Mouse (Mus musculus): ENCODE results near the gene Prn. TPM values are rescaled to one million over a fixed set of nuclear protein-coding genes. Genes with fewer than 3 reads are reported as not detected.

Prn gene
- polyA plus RNA-seq, 1 experiment from 2014 or later, result not detected

DNA sequence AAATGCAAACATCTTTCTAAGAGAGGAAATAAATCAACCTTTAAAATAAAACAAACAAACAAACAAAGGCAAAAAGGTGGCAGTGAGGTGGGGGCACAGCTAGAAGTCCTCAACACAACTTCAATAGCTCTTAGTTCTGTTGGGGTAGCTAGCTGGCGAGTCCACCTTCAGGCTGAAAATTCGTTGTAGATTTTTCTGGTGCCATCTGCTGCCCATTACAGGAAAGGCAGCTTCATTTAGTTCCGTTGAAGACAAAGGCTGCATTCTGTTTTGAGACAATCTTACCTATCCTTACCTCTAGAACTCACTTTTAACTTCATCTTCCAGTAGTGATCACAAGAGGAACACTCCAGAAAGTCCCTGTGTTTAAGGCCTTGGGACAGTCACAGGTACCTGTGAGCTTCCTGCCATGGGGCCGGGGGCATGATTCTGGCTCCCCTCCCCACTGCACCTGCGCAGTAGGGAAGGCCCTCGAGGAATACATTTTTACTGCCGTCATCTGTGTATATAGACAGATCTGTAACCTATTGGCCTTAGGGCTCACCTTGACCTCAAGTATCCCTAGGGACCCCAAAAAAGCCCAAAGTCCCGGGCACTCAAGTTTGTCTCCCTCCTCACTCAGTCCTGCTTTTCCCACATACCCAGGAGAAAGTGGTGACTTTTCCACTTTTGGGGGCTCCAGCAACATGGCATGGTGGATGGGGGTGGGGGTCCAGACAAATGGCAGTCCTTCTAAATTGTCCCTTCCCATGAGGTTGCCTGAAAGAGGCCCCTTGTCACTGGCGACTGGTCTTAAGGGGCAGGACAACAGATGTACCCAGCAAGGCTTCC, 40.2 kb downstream of the Prn start:
- Histone ChIP-seq H3K9me3 (ENCODE audit: low read length) (no peaks in the 10 kb centered on the region), H3K36me3 (ENCODE audit: insufficient read depth, low read length) (no peaks in the 10 kb centered on the region), H3K4me1 (ENCODE audit: insufficient read depth, low read depth, low read length) (peaks cover 9% of the 10 kb centered on the region; the same call in 1 of the 2 replicates), H3K4me3 (ENCODE audit: low read depth, low read length) (no peak overlapping the region), H3K27me3 (replicated peaks; ENCODE audit: insufficient read depth, low read length) (no peaks in the 10 kb centered on the region; the same call in 1 of the 2 replicates), H3K27ac (ENCODE audit: low read length) (no peak overlapping the region), H3K9ac (replicated peaks; ENCODE audit: low read depth) (no peak overlapping the region), H3K4me2 (replicated peaks; ENCODE audit: low read depth, low read length) (no peak overlapping the region)
- DNase-seq (ENCODE audit: low spot score) (peak; percentile 74), ATAC-seq (no peak)
- TF ChIP-seq CTCF (IDR thresholded peaks at IDR 0.05) (peak; percentile 81), EP300 (IDR thresholded peaks at IDR 0.05) (no peak)
- WGBS, result 46% methylated on average over 9 of the region's 9 CpGs

DNA sequence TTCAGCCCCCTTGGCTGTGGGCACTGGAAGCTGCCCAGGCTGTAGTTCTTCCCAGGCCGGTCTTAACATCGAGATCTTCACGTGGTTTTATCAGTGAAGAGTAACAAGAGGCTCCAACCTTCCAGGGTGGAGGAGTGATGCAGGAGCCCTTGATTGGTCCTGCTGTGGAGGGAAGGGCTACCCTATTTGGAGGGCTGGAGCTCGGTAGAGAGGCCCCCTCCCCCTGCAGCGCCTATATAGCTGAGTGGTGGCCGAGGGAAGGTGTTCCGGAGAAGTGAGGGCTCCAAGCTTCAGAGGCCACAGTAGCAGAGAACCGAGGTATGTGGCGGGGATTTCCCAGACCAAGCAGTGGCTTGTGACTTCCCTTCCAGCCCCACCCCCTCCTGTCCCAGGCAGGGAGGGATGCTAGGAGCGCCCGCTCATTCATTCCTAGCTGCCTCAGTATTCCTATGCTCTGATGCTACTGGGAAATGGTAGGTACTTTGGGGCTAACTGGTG, 40.9 kb downstream of the Prn start, which contains the start of gene Prnd:
TSS of gene Prnd (plus strand) at position 264 of the 498 bp plus-strand sequence.
- no peaks in the 10 kb centered on the region for H3K36me3 ChIP-seq (ENCODE audit: insufficient read depth, low read length)
- H3K27me3 ChIP-seq (replicated peaks; ENCODE audit: insufficient read depth, low read length), result no peaks in the 10 kb centered on the region; the same call in 1 of the 2 replicates
- no peak within 1 kb of the TSS for H3K9ac ChIP-seq (replicated peaks; ENCODE audit: low read depth)
- DNase-seq (ENCODE audit: low spot score) (peak; percentile 46), ATAC-seq (peak; percentile 37; the same call in 1 of the 2 replicates)
- 10% methylated on average over 11 of the region's 11 CpGs for WGBS
- H3K4me2 ChIP-seq (replicated peaks; ENCODE audit: low read depth, low read length), result no peak within 1 kb of the TSS
- H3K4me1 ChIP-seq (ENCODE audit: insufficient read depth, low read depth, low read length), result peaks cover 11% of the 10 kb centered on the region; the same call in 1 of the 2 replicates
- no peak for TF ChIP-seq EP300 (IDR thresholded peaks at IDR 0.05)
- TF ChIP-seq CTCF (IDR thresholded peaks at IDR 0.05), result no peak
- H3K27ac ChIP-seq (ENCODE audit: low read length), result no peak within 1 kb of the TSS
- no peaks in the 10 kb centered on the region for H3K9me3 ChIP-seq (ENCODE audit: low read length)
- no peak within 1 kb of the TSS for H3K4me3 ChIP-seq (ENCODE audit: low read depth, low read length)

DNA sequence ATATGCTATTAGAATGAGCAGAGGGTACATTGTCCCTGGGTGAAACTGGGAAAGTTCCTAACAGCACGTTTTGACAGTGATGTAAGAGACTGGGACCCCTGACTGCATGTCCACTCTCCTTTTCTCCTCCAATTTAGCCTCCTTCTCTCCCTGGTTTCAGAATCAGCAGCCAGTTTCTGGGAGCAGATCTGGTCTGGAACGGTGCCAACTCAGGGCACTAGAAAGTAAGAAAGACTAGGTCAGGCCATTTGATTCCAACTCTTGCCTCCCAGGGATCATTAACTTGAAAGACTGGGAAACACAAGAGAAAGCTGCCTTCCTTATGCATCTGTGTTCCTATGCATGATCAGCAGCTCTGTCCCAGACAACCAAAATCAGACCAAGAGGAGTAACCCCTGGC, 42.7 kb downstream of the Prn start:
- ATAC-seq, result no peak
- no peak for DNase-seq (ENCODE audit: low spot score)
- H3K4me3 ChIP-seq (ENCODE audit: low read depth, low read length), result no peak overlapping the region

DNA sequence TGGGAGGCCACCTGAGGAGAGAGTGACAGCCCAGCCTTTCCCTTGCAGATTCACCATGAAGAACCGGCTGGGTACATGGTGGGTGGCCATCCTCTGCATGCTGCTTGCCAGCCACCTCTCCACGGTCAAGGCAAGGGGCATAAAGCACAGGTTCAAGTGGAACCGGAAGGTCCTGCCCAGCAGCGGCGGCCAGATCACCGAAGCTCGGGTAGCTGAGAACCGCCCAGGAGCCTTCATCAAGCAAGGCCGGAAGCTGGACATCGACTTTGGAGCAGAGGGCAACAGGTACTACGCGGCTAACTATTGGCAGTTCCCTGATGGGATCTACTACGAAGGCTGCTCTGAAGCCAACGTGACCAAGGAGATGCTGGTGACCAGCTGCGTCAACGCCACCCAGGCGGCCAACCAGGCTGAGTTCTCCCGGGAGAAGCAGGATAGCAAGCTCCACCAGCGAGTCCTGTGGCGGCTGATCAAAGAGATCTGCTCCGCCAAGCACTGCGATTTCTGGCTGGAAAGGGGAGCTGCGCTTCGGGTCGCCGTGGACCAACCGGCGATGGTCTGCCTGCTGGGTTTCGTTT, 43.3 kb downstream of the Prn start:
- Histone ChIP-seq H3K4me2 (replicated peaks; ENCODE audit: low read depth, low read length) (peak overlapping the region; percentile 47), H3K9me3 (ENCODE audit: low read length) (no peaks in the 10 kb centered on the region), H3K27me3 (replicated peaks; ENCODE audit: insufficient read depth, low read length) (no peaks in the 10 kb centered on the region; the same call in 1 of the 2 replicates), H3K36me3 (ENCODE audit: insufficient read depth, low read length) (no peaks in the 10 kb centered on the region), H3K4me1 (ENCODE audit: insufficient read depth, low read depth, low read length) (peaks cover 11% of the 10 kb centered on the region; the same call in 1 of the 2 replicates), H3K9ac (replicated peaks; ENCODE audit: low read depth) (no peak overlapping the region), H3K4me3 (ENCODE audit: low read depth, low read length) (peak overlapping the region; percentile 8; the same call in 1 of the 2 replicates), H3K27ac (ENCODE audit: low read length) (no peak overlapping the region)
- DNase-seq (ENCODE audit: low spot score) (no peak), ATAC-seq (no peak)
- 15% methylated on average over 29 of the region's 29 CpGs for WGBS
- TF ChIP-seq CTCF (IDR thresholded peaks at IDR 0.05), result no peak
- no peak for TF ChIP-seq EP300 (IDR thresholded peaks at IDR 0.05)

More for the DNA sequence above, 42.7 kb downstream of the Prn start:
- Histone ChIP-seq H3K36me3 (ENCODE audit: insufficient read depth, low read length) (no peaks in the 10 kb centered on the region), H3K9ac (replicated peaks; ENCODE audit: low read depth) (no peak overlapping the region), H3K9me3 (ENCODE audit: low read length) (no peaks in the 10 kb centered on the region), H3K4me1 (ENCODE audit: insufficient read depth, low read depth, low read length) (peaks cover 11% of the 10 kb centered on the region; the same call in 1 of the 2 replicates), H3K27me3 (replicated peaks; ENCODE audit: insufficient read depth, low read length) (no peaks in the 10 kb centered on the region; the same call in 1 of the 2 replicates), H3K27ac (ENCODE audit: low read length) (no peak overlapping the region), H3K4me2 (replicated peaks; ENCODE audit: low read depth, low read length) (no peak overlapping the region)
- TF ChIP-seq EP300 (IDR thresholded peaks at IDR 0.05), result no peak
- TF ChIP-seq CTCF (IDR thresholded peaks at IDR 0.05), result no peak
- 44% methylated on average over 2 of the region's 2 CpGs for WGBS

DNA sequence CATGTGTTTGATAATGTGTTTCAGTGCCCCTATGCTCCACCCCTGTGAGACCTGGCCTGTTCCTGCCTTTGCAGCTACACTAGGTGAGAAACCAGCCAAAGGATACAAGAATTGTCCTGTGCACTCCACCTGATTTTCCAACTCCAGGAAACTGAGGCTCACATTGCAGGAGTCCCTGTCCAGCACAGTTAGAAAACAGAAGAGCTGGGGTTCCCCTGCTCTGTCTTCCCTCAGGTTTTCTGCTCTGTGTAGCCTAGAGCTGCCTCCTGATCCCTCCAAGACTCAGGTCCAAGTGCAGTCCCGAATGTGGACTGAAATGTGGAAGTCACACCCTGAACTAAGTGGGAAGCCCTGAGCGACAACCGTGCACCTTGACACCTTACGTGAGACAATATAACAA, 44.0 kb downstream of the Prn start:
- ATAC-seq (no peak), DNase-seq (ENCODE audit: low spot score) (no peak)
- WGBS, result 78% methylated on average over 4 of the region's 4 CpGs
- TF ChIP-seq CTCF (IDR thresholded peaks at IDR 0.05) (no peak), EP300 (IDR thresholded peaks at IDR 0.05) (no peak)
- Histone ChIP-seq H3K36me3 (ENCODE audit: insufficient read depth, low read length) (no peaks in the 10 kb centered on the region), H3K9me3 (ENCODE audit: low read length) (no peaks in the 10 kb centered on the region), H3K27me3 (replicated peaks; ENCODE audit: insufficient read depth, low read length) (no peaks in the 10 kb centered on the region; the same call in 1 of the 2 replicates), H3K9ac (replicated peaks; ENCODE audit: low read depth) (no peak overlapping the region), H3K27ac (ENCODE audit: low read length) (no peak overlapping the region), H3K4me1 (ENCODE audit: insufficient read depth, low read depth, low read length) (peaks cover 11% of the 10 kb centered on the region; the same call in 1 of the 2 replicates), H3K4me2 (replicated peaks; ENCODE audit: low read depth, low read length) (peak overlapping the region; percentile 47; the same call in 1 of the 2 replicates), H3K4me3 (ENCODE audit: low read depth, low read length) (no peak overlapping the region)

DNA sequence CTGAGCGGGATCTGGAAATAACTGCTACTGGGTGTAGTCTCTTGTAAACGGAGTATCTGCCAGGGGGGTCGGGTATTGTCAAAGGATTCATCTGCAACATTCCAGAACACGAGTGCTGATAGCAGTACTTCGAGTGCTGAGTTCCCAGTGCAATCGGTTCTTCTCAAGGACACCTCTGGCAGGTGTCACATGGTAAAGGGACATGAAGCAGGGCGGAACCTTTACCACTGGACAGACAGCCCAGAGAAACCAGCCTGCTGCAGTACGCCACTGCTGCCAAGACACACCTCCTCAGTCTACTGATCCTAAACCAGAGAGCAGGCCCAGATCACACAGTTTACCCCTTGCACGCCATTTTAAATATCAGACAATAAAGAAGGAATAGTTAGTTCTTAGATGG, 45.1 kb downstream of the Prn start:
- ATAC-seq (peak; percentile 61), DNase-seq (ENCODE audit: low spot score) (peak; percentile 52)
- peak overlapping the region; percentile 20; the same call in 1 of the 2 replicates for H3K4me3 ChIP-seq (ENCODE audit: low read depth, low read length)

More for the DNA sequence above, 45.1 kb downstream of the Prn start:
- WGBS, result 37% methylated on average over 9 of the region's 9 CpGs
- TF ChIP-seq CTCF (IDR thresholded peaks at IDR 0.05) (no peak), EP300 (IDR thresholded peaks at IDR 0.05) (no peak)
- peak overlapping the region; percentile 50 for H3K4me2 ChIP-seq (replicated peaks; ENCODE audit: low read depth, low read length)
- H3K27ac ChIP-seq (ENCODE audit: low read length), result no peak overlapping the region
- H3K9me3 ChIP-seq (ENCODE audit: low read length), result no peaks in the 10 kb centered on the region
- H3K9ac ChIP-seq (replicated peaks; ENCODE audit: low read depth), result no peak overlapping the region
- peaks cover 11% of the 10 kb centered on the region; the same call in 1 of the 2 replicates for H3K4me1 ChIP-seq (ENCODE audit: insufficient read depth, low read depth, low read length)
- no peaks in the 10 kb centered on the region for H3K36me3 ChIP-seq (ENCODE audit: insufficient read depth, low read length)
- H3K27me3 ChIP-seq (replicated peaks; ENCODE audit: insufficient read depth, low read length), result no peaks in the 10 kb centered on the region; the same call in 1 of the 2 replicates

All from lung, postnatal 0 days (tissue).